Mouse (Mus musculus) bone marrow macrophage, adult 2 months (primary cell): ENCODE results near the gene Afmid.

Experiments
- CTCF ChIP-seq: IDR thresholded peaks from 2 replicates; pipeline ENCODE4 v1.5.1; 2012; ENCODE audit warnings: low read depth, mild to moderate bottlenecking, low read length, moderate library complexity
- POLR2A ChIP-seq: IDR thresholded peaks from 2 replicates; pipeline ENCODE4 v1.6.1; 2012; ENCODE audit warnings: mild to moderate bottlenecking, low read depth, low read length, borderline replicate concordance

GRCm38 (mm10) chr11:117799174-117799573 lies 26.6 kb upstream of the Afmid start:
- TF ChIP-seq CTCF (no peak), POLR2A (no peak)
